Comparison of ENCODE assay signal across 7 mouse cellular contexts in genomic region chr11:97432015-97432414, GRCm38 (mm10). TPM values are rescaled to one million over a fixed set of nuclear protein-coding genes. Genes with fewer than 3 reads are reported as not detected.
A peak's percentile ranks its signal among the peaks of the same experiment; 100 is the strongest.
DNase-seq lines count a peak whose midpoint lies in the region; ATAC-seq and TF ChIP-seq lines count a peak whose summit lies in the region.

No protein-coding gene starts in this region.

- no peak overlapping the region for H3K27ac ChIP-seq in midbrain, postnatal 0 days (ENCODE audit: low read depth, low read length)

- peak; percentile 61 for DNase-seq in left cerebral cortex, postnatal 4 days
- no peak for DNase-seq in left cerebral cortex, adult 11 months (ENCODE audit: low spot score)
- peak; percentile 53 for DNase-seq in MN1 (ENCODE audit: low spot score)
- peak; percentile 80 for DNase-seq in heart, postnatal 4 days
- DNase-seq in midbrain, postnatal 0 days (ENCODE audit: low spot score), result no peak
- no peak for DNase-seq in Muller cell, postnatal 12 days (ENCODE audit: inconsistent ontology term)

- intact Hi-C loops in left cerebral cortex, postnatal 4 days (cut with DNase I), result no loop called here

- no peak overlapping the region for H3K4me2 ChIP-seq in midbrain, postnatal 0 days (ENCODE audit: low read depth, low read length, poor library complexity, severe bottlenecking)

- peaks cover 16% of the 10 kb centered on the region; the same call in 1 of the 2 replicates for H3K4me1 ChIP-seq in midbrain, postnatal 0 days (ENCODE audit: insufficient read depth, low read length)

- peak; percentile 50; the same call in 1 of the 2 replicates for ATAC-seq in cerebellum, adult (ENCODE audit: insufficient number of reproducible peaks, low FRiP score, low TSS enrichment)
- ATAC-seq in midbrain, postnatal 0 days (ENCODE audit: low FRiP score), result no peak

- H3K9ac ChIP-seq in midbrain, postnatal 0 days (replicated peaks; ENCODE audit: low read length, poor library complexity, severe bottlenecking), result no peak overlapping the region

- TF ChIP-seq CTCF in midbrain, postnatal 0 days (IDR thresholded peaks at IDR 0.05), result peak; percentile 80

- no peaks in the 10 kb centered on the region for H3K27me3 ChIP-seq in midbrain, postnatal 0 days (ENCODE audit: insufficient read depth, low read length)

- H3K4me3 ChIP-seq in midbrain, postnatal 0 days (ENCODE audit: low read depth, low read length), result no peak overlapping the region

- no peaks in the 10 kb centered on the region for H3K9me3 ChIP-seq in midbrain, postnatal 0 days (ENCODE audit: low read length)

- 11% methylated on average over 3 of the region's 3 CpGs for WGBS in midbrain, postnatal 0 days

- H3K36me3 ChIP-seq in midbrain, postnatal 0 days (ENCODE audit: insufficient read depth, low read length), result no peaks in the 10 kb centered on the region

RNA-seq across cellular contexts. Expression of gene Arhgap23, which starts 16.7 kb away (rescaled TPM):
- 100 to 1,000 TPM; 107 to 111 TPM for total RNA-seq in left cerebral cortex, postnatal 4 days (2021)
- 10 to 100 TPM; 51.0 to 52.3 TPM for total RNA-seq in heart, postnatal 4 days (2021)
- total RNA-seq in midbrain, postnatal 0 days (2014; rRNA removed), result 80.2 and 80.9 TPM in 2 replicates
- 9.2 and 9.6 TPM in 2 replicates for polyA plus RNA-seq in midbrain, postnatal 0 days (2015; fragmentation: Nextera tagmentation; extraction: Ambion mirVana)

Comparison
In these comparisons a context has a peak if more than half of its experiments do, and no peak if none do; other contexts are left out.
1. DNase-seq: peak in left cerebral cortex, postnatal 4 days (single experiment), MN1 (single experiment) and heart, postnatal 4 days (single experiment); none in left cerebral cortex, adult 11 months (single experiment), midbrain, postnatal 0 days (single experiment) and Muller cell, postnatal 12 days (single experiment).